Mouse (Mus musculus): ENCODE data around the gene Clcn1.

The Clcn1 gene

GRCm38 (mm10) chr6:42286448-42286847, at the start of gene Clcn1:
Clcn1 (plus strand) TSS chr6:42286685.
- DNase-seq = no peak

DNA sequence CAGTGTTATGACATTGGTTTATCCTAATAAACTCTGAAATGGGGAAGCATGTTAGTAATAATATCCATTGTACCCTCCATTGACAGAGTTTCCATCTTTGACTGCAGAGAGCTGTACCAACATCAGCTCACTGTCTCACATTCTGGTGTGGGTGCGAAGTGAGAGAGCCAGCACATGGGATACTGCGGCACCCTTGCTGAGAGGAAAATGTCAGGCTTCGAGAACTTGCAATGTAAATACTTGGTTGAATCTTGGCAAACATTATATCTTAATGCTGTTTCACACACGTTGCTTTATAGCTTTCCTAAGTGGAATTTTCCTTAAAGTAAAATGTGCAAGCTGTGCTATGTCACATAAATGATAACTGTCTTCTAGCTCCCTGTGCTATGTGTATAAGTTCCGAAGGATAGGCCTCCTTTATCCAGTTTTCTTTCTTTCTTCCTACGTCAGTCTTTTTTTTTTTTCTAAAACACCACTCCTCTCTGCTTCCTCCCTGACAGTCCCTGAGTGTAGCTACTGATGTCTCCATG, 49.1 kb upstream of the Clcn1 start:
- DNase-seq = no peak

- DNase-seq = no peak
These were observed 45.0 kb upstream of the Clcn1 start for GRCm38 (mm10) chr6:42241311-42242045.

DNA sequence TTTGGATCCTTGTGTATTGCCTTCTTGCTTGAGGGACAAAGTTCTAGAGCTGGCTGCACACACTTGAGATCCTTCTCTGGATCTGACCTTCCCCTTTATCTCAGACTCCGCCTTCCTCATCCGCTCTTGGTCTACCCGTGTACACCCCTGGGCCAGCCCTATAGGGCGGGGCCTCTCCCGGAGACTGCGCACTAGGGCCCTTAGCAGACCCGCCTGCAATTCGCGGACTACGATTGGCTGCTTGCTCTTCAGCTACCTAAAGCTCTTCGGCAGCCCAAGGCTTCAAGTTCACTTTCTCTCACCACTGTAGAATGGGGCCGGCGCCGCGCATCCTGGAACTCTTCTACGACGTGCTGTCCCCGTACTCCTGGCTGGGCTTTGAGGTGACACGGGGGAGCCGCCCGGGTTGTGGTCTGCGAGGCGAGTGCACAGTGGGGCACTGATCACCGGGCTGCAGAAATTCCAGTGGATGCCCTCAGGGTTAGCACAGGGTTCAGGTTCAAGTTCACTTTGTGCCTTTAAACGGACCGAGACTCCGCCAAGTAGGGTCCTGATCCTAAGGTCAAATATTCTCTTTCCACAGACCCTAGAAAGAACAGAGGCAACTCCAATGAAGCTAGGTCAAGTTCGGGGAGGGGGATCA, 40.7 kb upstream of the Clcn1 start, which contains the start of gene Gstk1:
Gene Gstk1, plus strand, starts transcription at position 225 of the 643 bp plus-strand sequence.
- DNase-seq = peak; percentile 65 to 72

- no peak for DNase-seq
These were observed 39.3 kb upstream of the Clcn1 start for GRCm38 (mm10) chr6:42247173-42247572.

GRCm38 (mm10) chr6:42247981-42248380, 38.5 kb upstream of the Clcn1 start:
- no peak for DNase-seq

- DNase-seq = no peak
These were observed 34.7 kb upstream of the Clcn1 start for GRCm38 (mm10) chr6:42251791-42252190.

- no peak for DNase-seq
These were observed 33.4 kb upstream of the Clcn1 start for GRCm38 (mm10) chr6:42253103-42253502.

DNA sequence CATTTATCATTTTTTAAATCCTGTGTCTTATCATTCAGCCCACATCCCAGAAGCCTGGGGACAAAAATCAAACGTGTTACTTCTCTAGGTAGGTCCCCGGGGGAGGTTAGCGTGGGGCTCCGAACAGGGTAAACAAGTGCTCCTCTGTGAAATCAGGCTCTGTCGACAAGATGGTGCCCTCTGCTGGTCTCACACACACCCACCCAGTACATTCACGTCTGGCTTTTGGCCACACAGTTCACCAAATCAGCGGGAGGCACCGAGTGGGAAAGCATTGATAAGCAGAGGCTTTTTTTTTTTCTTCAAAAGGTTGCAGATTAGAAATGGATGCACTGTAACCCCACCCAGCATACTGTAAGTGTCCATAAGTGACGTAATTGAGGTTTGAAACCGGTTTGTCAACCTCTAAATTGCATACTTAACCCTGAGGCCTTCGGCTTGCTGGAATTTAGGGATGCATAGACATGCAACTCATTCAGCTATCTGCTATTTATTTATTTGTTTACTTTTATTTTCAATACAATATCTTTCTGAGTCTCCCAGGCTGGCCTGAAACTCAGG, 29.1 kb upstream of the Clcn1 start:
- peak; percentile 29 to 35 for DNase-seq

DNA sequence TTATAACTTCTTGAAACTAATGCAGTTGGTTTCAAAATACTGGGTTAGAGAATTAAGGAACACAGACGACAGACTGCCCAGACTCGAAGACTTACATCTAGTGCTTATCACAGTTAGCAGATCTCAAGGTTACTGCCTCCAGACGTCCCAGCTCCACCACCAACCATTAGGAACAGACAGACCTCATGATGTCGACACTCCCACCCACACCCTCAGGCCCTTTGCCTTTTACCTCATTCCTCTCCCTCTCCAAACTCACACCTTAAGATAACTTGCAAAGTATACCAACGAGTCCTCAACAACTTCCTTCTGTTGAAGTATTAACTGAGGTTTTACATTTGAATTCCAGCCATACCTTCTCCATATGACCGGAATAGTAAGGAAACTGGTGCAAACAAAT, 26.1 kb upstream of the Clcn1 start:
- DNase-seq = no peak

GRCm38 (mm10) chr6:42261524-42262170, 24.8 kb upstream of the Clcn1 start, which contains the start of gene Tmem139:
Tmem139 (plus strand) TSS chr6:42261970.
- DNase-seq = no peak

- peak; percentile 97 to 98 for DNase-seq
These were observed 21.7 kb upstream of the Clcn1 start, which contains the start of gene Casp2 for GRCm38 (mm10) chr6:42264626-42265312. Casp2 (plus strand) TSS chr6:42264985.

- DNase-seq = no peak
These were observed 20.8 kb upstream of the Clcn1 start for GRCm38 (mm10) chr6:42265391-42266330.

GRCm38 (mm10) chr6:42270817-42271216, 15.7 kb upstream of the Clcn1 start:
- DNase-seq = no peak

- no peak for DNase-seq
These were observed 10.3 kb upstream of the Clcn1 start for GRCm38 (mm10) chr6:42276151-42276550.

DNA sequence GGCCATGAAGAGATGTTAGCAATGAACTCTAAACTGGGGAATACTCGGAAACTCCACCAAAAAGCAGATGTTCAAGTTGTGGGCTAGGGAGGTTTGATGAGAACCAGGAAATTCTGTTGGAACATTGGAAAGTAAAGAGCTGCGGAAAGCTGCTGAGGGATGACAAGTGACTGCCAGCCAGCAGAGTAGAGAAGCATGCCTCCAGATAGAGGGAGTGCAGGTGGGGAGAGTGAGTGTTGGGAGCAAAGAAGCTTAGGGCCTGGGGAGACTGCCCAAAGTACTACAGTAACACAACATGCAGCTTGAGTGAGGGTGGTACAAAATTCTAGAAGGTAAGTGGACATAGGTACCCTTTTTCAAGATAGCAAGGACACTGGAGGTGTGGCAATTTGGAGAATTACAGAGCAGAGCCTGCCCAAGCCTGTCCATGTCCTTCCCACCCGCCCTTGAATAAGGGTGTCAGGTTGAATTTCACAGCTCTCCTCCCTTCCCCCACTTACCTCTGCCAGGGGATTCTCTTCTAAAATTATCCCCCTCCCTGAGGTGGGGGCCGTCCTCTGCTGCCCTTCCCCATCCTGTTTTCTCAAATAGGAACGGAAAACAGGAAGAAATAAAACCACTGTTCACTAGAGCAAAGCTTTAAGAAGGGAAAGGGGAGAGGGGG, 3.5 kb upstream of the Clcn1 start:
- no peak for DNase-seq

DNA sequence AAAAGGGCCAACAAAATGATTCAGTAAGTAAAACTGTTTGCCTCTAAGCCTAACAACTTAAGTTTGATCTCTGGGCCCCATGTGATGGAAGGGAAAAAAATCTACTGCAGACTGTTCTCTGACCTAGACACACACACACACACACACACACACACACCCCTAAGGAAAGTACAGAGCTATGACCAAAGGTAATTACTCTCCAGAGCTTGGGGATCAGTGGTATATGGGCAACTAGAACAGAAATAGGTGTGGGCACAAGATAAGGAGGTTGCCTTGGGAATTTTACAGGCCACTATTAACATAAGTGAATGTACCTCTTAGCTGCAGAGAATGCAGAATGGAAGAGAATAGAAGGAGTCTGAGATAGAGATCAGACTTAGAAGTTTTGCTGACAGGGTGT, 1.1 kb downstream of the Clcn1 start:
- no peak for DNase-seq

DNA sequence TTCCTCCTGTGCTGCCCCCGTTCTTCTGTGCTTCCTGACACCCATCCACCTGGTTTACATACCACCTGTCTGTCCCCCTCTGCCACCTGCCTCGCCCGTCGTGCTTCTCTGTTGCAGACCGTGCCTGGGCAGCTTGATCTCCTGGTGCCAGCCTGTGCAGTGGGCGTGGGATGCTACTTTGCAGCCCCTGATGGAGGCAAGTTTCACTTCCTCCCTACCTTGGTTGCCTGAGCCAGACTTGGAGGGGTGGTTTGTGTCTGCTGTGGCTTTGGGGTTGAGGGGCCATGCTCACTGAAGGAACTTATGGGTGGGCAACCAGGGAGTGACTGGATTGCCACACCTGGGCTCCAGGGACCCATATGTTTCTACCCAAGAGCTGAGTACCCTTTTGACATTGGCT, 6.8 kb downstream of the Clcn1 start:
- DNase-seq = no peak

DNA sequence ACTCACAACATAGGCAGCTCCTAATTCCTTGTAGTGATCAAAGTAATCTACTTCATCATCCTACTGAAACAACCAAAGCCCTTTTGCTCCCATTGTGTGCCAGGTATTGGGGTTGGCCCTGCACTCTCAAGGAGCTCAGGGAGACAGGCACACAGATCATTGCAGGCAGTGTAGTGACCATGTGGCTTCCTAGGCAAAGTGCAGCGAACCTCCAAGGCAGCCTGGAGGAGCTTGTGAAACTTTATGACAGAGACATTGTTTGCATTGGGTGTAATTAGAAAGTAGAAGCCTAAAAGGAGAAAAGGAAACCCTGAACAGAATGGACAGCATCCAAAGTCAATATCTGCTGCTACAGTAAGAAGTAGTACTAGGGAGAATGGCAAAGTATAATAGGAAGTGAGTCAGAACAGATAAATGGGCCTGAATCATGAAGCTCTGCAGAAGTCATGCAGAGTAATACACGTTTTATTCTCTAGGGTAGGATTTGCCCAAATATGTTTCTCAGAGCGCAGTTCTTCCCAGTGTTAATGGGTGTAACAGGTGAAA, 9.1 kb downstream of the Clcn1 start:
- DNase-seq = no peak

- DNase-seq = no peak
These were observed 12.9 kb downstream of the Clcn1 start for GRCm38 (mm10) chr6:42299362-42299761.

Measured in cerebellum, postnatal 36 days (tissue).